Mouse (Mus musculus) urinary bladder, adult 2 months (tissue): Measurements from ENCODE around the gene Mis12. TPM values are rescaled to one million over a fixed set of nuclear protein-coding genes. Genes with fewer than 3 reads are reported as not detected.

ENCODE experiments used
- DNase-seq: peaks from one replicate; pipeline ENCODE4 v3.0.0; 2022; ENCODE audit warnings: low spot score
- polyA plus RNA-seq: library from polyadenylated mRNA; depleted of rRNA; stranded (reverse); fragments of >200 nt; gene quantifications from 2 replicates; pipeline ENCODE4 v1.2.3, GENCODE M21; 2012; rRNA removed

The Mis12 gene
- polyA plus RNA-seq, 1 experiment = 11.0 TPM

GRCm38 (mm10) chr11:71017051-71017450 is 2.4 kb upstream of the Mis12 start:
- DNase-seq = no peak

GRCm38 (mm10) chr11:71018416-71019200 is 803 bp upstream of the Mis12 start:
- DNase-seq = no peak

- no peak for DNase-seq
Measured at GRCm38 (mm10) chr11:71028280-71028679, 8.9 kb downstream of the Mis12 start.

DNA sequence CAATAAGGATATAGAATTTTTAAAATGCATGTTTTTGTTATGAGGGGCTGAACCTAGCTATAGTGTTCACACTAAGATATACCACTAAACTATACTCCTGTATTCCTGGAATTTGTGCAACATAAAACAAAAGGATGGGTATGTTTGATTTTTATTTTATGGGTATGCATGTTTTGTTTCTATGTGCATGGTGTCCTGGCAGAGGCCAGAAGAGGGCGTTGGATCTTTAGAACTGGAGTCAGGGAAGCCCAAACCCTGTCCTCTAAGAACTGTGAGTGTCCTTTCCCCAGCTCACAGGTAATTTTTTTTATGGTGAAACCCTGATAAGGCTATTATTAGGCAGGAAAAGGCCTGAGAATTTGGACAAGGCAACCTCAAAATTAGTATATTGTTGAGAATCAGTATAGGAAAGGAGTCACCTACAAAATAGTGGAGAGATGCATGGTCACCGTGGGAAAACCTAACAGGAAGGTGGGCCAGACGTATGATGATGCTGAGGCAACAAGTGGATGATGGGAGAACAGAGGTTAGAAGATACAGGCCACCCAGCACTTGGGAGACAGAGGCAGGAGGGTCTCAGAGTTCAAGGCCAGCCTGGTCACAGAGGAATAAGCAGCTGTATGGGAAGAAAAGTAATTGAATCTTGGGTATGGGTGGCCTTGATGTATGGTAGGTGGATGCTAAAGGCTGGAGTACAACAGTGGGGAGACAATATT is 10.2 kb downstream of the Mis12 start:
- DNase-seq = no peak

GRCm38 (mm10) chr11:71032070-71032469 is 12.7 kb downstream of the Mis12 start:
- no peak for DNase-seq

- DNase-seq = no peak
Measured at GRCm38 (mm10) chr11:71032491-71033162, 13.2 kb downstream of the Mis12 start.

GRCm38 (mm10) chr11:71033163-71033761 is 13.9 kb downstream of the Mis12 start, which contains the start of gene 6330403K07Rik:
6330403K07Rik (minus strand) TSS chr11:71033513.
- no peak for DNase-seq

DNA sequence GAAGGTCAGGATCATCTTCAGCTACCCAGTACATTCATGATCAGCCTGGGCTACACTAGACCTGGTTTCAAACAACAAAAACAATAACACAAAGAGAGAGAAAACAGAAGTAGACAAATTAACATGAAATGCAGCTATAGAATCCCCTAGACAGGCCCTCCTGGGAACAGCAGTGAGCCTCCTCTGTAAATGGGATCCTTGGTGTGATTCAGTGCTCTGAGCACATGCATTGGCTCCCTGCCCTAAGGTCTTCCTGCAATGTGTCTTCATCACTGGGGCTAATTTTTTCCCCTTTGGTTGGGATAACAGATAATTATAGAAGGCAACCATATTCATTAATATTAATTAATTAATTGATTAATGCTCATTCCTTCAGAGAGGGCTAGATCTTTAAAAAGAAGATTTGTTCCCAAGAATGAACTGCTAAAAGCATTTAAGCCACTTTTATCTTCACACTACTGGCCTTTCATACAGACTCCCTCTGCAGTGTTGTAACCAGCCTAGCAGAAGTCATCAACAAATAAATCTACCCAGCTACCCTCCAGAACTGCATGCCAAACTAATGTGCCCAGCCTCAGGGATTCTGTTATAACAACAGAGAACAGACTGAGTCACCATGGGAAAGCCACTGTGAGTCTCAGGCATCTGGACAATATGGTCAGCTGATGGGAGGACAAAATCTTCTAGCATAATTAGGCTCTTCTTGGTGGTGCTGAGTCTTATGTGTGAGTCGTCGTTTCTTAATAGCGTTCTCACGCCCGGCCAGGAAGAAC is 20.3 kb downstream of the Mis12 start:
- DNase-seq = no peak

DNA sequence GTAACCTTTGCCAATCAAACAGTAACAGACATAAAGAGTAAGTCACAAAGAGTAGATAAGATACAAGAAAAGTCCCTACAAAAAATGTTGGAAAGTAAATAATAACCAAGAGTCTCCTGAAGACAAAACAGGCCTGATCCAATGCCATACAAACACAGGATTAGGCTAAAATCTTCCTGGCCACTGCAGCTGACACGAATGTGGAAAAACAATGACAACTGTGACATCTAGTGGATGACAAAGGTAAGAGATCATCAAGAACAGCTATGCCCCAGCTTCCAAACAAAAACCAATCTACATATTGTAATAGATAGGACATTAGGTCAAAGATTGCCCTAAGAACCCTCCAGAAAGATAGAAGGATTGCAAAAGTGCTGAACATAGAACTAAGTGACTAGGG is 33.1 kb downstream of the Mis12 start:
- no peak for DNase-seq

DNA sequence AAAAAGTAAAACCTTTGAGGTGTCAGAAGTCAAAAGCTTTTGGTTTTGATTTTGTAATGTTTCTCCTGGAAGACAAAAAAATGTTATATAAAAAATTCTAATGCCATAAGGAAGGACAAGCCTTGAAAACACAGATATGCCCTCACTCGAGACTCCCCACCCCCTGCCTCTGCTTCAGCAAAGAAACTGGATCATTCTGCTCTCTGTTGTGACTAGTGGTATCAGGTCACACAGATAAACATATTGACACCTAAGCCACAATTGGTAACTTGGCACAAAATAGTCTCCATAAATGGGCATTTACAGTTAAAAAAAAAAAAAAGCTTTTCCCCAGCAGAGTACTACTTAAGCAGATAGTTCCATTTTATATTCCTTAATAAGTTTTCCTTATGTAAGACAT is 56.9 kb downstream of the Mis12 start:
- DNase-seq = no peak

Other genes with a start within 250 kb of the Mis12 start
- gene Scimp, start 207.0 kb upstream of the Mis12 start, polyA plus RNA-seq = 1.1 and 1.5 TPM in 2 replicates
- 12.3 and 15.8 TPM in 2 replicates for gene Rabep1, start 174.8 kb upstream of the Mis12 start, polyA plus RNA-seq
- 113 and 130 TPM in 2 replicates for gene Nup88, start 49.6 kb upstream of the Mis12 start, polyA plus RNA-seq
- gene Rpain, start 49.4 kb upstream of the Mis12 start, polyA plus RNA-seq = 44.2 and 58.6 TPM in 2 replicates
- gene C1qbp, start 36.6 kb upstream of the Mis12 start, polyA plus RNA-seq = 102 and 120 TPM in 2 replicates
- gene Dhx33, start 15.2 kb upstream of the Mis12 start, polyA plus RNA-seq = 16.2 and 18.4 TPM in 2 replicates
- 21.7 and 25.5 TPM in 2 replicates for gene Derl2, start 230 bp downstream of the Mis12 start, polyA plus RNA-seq
- 2.6 and 3.2 TPM in 2 replicates for gene 6330403K07Rik, start 13.9 kb downstream of the Mis12 start, polyA plus RNA-seq
- 0.12 and 0.13 TPM in 2 replicates for gene Nlrp1a, start 125.1 kb downstream of the Mis12 start, polyA plus RNA-seq
- gene Nlrp1b, start 211.1 kb downstream of the Mis12 start, polyA plus RNA-seq = 1.2 TPM in 2 replicates